Mouse (Mus musculus) gastrocnemius, postnatal 36 days (tissue): ENCODE data around the gene Calu. TPM values are rescaled to one million over a fixed set of nuclear protein-coding genes. Genes with fewer than 3 reads are reported as not detected.

Source experiments
- DNase-seq, 2 experiments: peaks; one replicate each; pipeline ENCODE4 v3.0.0; 2022
- intact Hi-C: fragments of 180-260 bp; cut with DNase I; formaldehyde crosslinking; loops from one replicate; pipeline ENCODE4 v1.15.1; 2025
- microRNA-seq, 2 experiments: library from miRNA; unstranded; fragments of <30 nt; microRNA quantifications; one replicate each; pipeline ENCODE4 v1.2.0; 2021
- total RNA-seq, 2 experiments: library from RNA; stranded (reverse); gene quantifications; 2 replicates each; pipeline ENCODE4 v1.2.3; 2021

Calu gene
- total RNA-seq, 2 experiments from 2014 or later: 82.5 to 86.2 TPM

- intact Hi-C loops: no loop called here
- peak; percentile 34 to 37 for DNase-seq
These were observed 54.9 kb downstream of the Calu start for GRCm38 (mm10) chr6:29402693-29403342.

DNA sequence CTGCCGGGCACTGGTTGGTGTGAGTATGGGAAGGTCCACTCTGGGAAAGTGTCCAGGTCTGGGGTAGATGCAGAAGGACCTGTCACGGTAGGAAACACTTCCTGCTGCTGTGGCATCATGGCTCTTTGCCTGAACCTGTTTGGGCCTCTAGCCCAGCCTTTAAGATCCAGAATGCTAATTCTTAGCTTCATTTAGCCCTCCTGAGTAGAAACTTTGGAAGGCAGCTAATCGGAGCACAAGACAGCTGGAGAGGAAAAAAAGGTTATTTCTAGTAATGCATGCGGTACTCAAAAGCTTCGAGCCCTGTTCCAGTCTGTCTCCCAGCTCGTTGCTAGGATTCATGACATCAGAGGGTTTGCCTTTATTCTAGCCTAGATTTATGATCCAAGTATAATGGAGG, 58.5 kb downstream of the Calu start:
- intact Hi-C loops: no loop called here
- DNase-seq: no peak

- intact Hi-C loops: no loop called here
- no peak for DNase-seq
These were observed 67.6 kb downstream of the Calu start for GRCm38 (mm10) chr6:29415446-29415845.

DNA sequence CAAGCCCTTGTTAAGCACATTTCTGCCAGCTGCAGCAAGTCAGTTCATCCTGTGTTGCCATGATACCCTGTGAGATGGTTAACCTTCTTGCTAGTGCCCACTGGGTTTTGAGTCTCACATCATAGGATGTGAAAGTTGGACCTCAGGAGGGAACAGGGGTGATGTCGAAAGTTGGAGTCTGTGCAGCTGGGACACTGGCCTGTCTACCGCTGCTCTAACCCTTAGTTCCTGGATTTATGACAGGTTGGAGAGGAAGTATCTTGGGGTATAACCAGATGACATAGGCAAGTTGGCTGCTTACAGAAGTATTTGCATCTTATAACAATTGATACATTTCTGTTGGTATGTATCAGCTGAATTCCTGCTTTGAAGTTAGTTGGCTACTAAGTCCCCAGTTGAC, 72.7 kb downstream of the Calu start:
- intact Hi-C loops: no loop called here

GRCm38 (mm10) chr6:29425118-29425517, 77.2 kb downstream of the Calu start:
- intact Hi-C loops: no loop called here
- no peak for DNase-seq

More for the DNA sequence above, 72.7 kb downstream of the Calu start:
- DNase-seq: no peak

GRCm38 (mm10) chr6:29426331-29426730, 78.5 kb downstream of the Calu start:
- DNase-seq: no peak
- intact Hi-C loops: no loop called here

Small RNAs within 50 kb of the gene (microRNA-seq; reads per million reads assigned to microRNA genes)
- gene Gm26220: 0 reads per million in 2 experiments
- gene Gm44354: 0 reads per million in 2 experiments

Other genes with a start within 250 kb of the Calu start
- gene Rbm28, start 183.1 kb upstream of the Calu start, total RNA-seq: 10 to 100 TPM; 12.8 to 15.7 TPM
- gene Prrt4, start 168.5 kb upstream of the Calu start, total RNA-seq: under 1 TPM; 0.43 to 0.54 TPM
- gene Impdh1, start 131.7 kb upstream of the Calu start, total RNA-seq: 10 to 100 TPM; 10.5 to 15.5 TPM
- gene Hilpda, start 75.6 kb upstream of the Calu start, total RNA-seq: 1 to 10 TPM; 3.2 to 3.4 TPM
- gene Fam71f2, start 68.5 kb upstream of the Calu start, total RNA-seq: not detected
- not detected for gene Fam71f1, start 28.9 kb upstream of the Calu start, total RNA-seq
- gene Opn1sw, start 40.4 kb downstream of the Calu start, total RNA-seq: under 1 TPM in 1 of 2 experiments, not detected in 1; 0.35 TPM
- gene Ccdc136, start 48.2 kb downstream of the Calu start, total RNA-seq: 10 to 100 TPM; 10.1 to 12.9 TPM
- gene Flnc, start 85.2 kb downstream of the Calu start, total RNA-seq: 100 to 1,000 TPM; 403 to 438 TPM
- 100 to 1,000 TPM in 1 of 2 experiments, 10 to 100 TPM in 1; 94.2 to 103 TPM for gene Atp6v1f, start 119.6 kb downstream of the Calu start, total RNA-seq
- gene Atp6v1fnb, start 123.4 kb downstream of the Calu start, total RNA-seq: not detected
- 1 to 10 TPM; 5.4 to 5.9 TPM for gene Kcp, start 159.9 kb downstream of the Calu start, total RNA-seq
- gene Irf5, start 178.6 kb downstream of the Calu start, total RNA-seq: 1 to 10 TPM; 1.6 to 3.7 TPM